Mouse (Mus musculus) c-Kit-positive CD71-positive TER-119-negative erythroid progenitor cells, embryonic 14.5 days (primary cell): ENCODE results near the gene Chd5.

ENCODE experiments used
- DNase-seq: peaks from one replicate; pipeline ENCODE4 v3.0.0-alpha.2; 2013; ENCODE audit warnings: low read depth

Gene Chd5

DNA sequence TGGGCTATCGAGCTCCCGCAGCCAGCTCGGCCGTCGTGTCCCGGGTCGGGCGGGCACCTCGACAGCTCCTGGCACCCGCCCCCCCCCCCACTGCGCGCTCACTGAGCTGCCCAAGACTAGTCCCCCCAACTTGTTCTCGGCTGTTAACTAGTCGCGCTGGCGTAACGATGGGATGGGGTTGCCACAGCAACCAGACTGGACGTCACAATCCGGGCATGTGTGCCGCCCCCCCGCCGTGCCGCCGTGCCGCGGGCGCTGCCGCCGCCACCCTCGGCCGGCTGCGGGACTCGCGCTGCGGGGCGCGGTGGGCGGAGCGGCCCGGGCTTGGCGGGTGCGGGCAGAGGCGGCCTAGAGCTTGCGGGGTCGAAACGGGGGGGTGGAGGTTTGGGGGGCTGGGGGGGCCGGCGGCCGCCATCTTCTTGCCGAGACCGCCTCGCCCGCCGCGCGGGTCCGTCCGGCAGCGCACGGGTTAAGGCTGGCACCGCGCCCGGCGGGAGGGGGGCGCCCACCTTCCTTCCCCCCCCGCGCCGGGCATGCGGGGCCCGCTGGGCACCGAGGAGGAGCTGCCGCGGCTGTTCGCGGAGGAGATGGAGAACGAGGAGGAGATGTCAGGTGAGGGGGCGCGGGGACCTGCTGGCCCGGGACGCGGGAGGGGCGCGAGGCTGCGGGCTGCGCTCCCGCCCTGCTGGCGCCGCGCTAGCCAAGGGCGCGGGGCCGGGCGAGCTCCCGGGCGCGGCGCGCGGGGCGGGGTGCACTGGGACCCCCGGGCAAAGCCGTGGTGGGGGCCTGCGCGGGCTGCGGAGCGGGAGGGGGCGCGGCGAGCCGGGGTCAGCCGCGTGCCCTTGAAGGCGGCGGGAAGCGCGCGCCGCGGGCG is at the start of gene Chd5:
Gene Chd5, plus strand, starts transcription at position 233 of the 874 bp plus-strand sequence.
- no peak for DNase-seq

GRCm38 (mm10) chr4:152290385-152290784 is 48.1 kb upstream of the Chd5 start:
- DNase-seq: no peak

- DNase-seq: no peak
Observed at GRCm38 (mm10) chr4:152290991-152291390, 47.5 kb upstream of the Chd5 start.

DNA sequence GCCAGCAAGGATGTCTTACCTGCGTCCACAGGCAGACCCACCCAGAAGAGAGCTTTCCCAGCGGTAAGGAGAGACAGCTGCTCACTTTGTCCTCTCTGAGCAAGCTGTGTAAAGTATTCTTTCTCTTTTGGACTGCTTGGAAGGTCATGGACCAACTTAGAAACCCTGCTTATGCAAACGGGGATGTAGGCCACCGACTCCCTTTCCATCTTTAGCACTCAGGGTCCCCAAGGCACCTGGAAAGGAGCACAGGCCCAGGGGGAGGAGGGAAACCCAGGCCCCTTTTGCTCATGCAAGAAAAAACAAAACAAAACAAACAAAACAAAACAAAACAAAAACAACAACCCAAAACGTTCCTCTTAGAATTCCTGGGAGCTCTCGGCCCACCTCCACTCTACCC is 46.9 kb upstream of the Chd5 start, which contains the start of gene Hes3:
Gene Hes3, minus strand, starts transcription at position 101 of the 400 bp plus-strand sequence.
- DNase-seq: no peak

- DNase-seq: no peak
Observed at GRCm38 (mm10) chr4:152292102-152292765, 46.2 kb upstream of the Chd5 start.

DNA sequence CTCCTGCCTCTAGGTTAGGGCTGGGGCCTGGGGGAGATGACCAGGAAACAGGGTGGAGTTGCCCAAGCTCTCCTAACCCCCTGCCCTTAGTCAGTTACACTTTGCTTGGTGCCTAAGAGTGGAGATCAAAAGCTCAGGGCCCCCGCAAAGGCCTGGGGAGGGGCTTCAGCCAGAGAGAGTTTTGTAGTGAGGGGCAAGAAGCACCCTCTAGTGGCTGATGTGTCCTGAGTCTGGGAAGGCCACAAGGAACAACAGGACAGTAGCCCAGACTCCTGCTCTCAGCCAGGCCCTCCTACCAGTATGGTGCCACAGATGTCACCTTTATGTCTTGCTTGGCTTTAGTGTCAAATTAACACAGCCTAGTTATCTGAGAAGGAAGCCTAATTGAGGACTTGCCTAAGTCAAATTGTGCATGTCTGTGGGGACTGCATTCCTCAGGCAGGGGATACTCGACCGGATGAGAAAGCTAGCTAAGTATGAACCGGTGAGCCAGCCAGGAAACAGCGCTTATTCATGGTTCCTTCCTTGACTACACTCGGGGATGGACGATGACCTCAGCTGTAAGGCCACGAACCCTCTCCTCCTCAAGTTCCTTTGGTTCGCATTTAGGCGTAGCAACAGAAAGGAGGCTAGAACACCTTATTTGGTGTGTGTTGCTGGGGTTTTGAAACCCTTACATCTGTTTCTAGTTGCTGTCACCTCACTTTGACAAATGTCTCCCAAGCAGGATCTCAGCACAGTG is 44.1 kb upstream of the Chd5 start:
- no peak for DNase-seq

DNA sequence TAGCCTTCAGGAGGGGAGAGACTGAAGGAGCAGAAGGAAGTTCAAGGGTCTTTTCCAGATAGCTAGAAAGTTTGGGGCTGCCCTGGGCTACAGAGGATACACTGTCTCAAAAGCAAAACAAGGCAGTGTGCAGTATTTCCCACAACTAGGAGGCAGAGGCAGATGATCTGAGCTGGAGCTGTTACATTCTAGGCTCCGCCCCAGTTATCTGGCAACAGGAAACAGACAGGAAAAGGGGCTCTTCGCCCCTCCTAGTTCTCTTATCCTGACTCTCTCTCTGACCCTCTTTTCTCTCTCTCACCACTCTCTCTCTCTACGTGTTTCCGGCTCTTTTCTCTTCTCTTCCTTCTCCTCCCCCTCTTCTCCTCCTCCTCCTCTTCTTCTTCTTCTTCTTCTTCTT is 42.5 kb upstream of the Chd5 start:
- peak; percentile 58 for DNase-seq

- no peak for DNase-seq
Observed at GRCm38 (mm10) chr4:152296371-152296770, 42.1 kb upstream of the Chd5 start.

GRCm38 (mm10) chr4:152296874-152297861 is 41.3 kb upstream of the Chd5 start, which contains the start of gene Icmt:
Icmt (plus strand) TSS chr4:152297227.
- DNase-seq: peak; percentile 96

- no peak for DNase-seq
Observed at GRCm38 (mm10) chr4:152298836-152299235, 39.6 kb upstream of the Chd5 start.

DNA sequence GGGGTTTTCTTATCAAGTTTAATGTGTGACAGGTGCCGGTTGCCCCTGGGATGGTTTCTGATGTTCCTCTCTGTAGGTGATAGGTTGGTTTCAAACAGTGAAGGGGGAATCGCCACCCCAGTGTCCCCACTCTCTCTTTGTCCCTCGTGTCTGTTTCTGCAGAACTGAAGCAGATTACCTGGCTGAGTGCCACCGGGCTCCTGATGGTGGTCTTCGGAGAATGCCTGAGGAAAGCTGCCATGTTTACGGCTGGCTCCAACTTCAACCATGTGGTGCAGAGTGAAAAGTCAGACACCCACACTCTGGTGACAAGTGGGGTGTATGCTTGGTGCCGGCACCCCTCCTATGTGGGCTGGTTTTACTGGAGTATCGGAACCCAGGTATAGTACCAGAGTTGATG is 38.1 kb upstream of the Chd5 start:
- DNase-seq: no peak

- no peak for DNase-seq
Observed at GRCm38 (mm10) chr4:152302012-152302411, 36.4 kb upstream of the Chd5 start.

DNA sequence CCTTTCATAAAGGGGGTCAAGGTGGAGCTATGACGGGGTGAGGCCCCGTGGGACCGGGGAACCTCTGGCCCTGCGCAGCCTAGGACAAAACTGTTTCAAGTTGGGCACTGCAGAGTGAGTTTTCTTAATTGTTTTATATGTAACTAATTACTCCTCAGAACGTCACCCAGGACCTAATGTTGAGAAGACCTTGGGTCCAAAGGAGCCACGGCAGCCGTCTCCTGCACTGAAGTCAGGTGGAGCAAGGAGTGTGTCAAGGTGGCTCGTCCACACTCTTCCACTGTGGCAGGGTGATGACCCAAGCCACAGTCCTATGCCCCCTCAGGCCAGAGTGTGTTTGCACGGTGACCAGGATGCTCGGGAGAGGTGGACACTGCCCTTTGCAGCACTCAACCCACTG is 35.3 kb upstream of the Chd5 start:
- no peak for DNase-seq

GRCm38 (mm10) chr4:152304685-152305084 is 33.8 kb upstream of the Chd5 start:
- DNase-seq: no peak

GRCm38 (mm10) chr4:152305991-152306390 is 32.5 kb upstream of the Chd5 start:
- no peak for DNase-seq

DNA sequence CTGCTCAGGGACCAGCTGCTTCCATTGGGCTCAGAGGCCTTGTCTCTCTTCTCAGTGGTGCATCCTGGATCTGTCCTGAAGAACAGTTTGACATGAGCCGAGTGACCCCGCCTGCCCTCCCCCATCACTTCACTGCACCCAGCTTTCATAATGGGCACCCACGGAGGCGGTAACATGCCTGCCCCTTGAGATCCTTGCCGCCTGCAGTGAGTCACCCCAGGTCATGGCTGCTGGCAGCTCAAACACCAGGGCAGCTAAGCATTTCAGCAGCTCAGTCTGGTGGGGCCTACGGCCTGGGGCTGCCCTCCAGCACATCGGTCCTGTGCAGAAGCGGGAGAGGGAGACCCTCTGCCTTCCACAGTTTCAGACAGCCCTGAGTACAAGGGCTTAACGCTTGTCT is 30.9 kb upstream of the Chd5 start:
- no peak for DNase-seq

- no peak for DNase-seq
Observed at GRCm38 (mm10) chr4:152312186-152312585, 26.3 kb upstream of the Chd5 start.

DNA sequence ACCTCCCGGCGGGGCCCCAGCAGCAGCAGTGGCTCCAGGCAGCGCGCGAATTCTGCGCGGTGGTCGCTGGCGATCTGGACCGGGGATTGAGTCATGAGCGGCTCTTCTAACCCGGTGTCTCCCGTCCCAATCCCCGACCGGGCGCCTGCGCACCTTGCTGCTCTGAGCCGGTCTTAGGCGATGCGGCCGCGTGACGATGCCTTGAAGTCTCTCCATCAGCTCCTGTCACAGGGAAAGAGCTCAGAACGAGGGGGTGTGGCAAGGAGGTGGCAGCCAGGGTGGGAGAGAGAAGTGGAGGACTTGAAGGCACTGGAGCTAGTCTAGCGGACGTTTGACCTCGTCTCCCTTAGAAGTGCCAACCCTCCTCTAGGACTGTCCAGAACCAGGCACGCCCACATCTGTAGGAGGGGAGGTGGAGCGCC is 25.2 kb upstream of the Chd5 start:
- no peak for DNase-seq

GRCm38 (mm10) chr4:152313934-152314333 is 24.5 kb upstream of the Chd5 start:
- no peak for DNase-seq

DNA sequence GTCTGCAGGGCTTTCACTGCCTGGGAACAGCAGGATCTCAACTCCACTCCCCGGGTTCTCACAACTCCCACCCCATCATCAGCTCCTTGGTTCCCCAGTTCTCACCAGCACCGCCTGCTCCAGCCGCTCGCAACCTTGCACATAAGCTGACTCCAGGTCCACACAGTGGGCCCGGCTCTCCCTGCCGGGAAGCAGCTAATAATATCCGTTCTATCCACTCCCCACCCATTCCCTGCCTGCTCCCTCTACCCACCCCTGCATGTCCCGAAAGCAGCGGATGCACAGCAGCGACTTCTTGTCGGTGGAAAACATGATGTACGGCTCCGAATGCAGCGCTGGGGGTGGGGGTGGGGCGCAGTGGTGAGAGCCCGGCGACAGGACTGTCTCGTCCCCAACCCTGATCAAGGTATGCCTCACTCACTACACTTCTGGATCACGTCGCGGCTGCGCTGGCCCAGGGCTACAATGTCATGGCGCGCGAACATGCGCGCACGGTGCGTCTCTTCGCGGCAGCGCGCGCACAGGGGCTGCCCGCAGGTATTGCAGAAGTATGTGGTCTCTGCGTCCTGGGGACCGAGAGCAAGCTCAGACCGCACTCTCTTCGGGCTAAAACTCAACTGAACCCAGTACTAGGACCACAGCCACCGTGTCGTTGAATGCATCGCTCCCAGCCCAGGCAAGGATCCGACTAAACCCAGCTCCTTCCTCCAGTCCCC is 22.8 kb upstream of the Chd5 start:
- DNase-seq: no peak

DNA sequence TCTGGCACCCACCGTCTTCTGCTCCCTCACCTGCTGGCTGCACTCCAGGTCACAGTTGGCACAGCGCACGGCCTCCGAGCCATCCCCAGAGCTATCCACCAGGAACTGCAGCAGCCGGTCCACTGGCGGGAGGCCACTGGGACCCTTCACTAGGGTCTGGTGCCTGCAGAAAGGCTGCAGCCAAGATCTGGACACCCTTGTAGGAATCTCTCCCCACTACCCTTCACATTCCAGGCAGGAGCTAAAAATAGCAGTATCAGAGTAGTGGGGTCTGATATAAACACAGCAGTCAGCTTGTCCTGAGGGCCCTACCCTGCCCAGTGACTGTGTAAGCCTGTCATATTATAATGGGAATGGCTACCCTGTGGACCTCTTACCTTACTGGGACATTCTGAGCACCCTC is 20.8 kb upstream of the Chd5 start:
- no peak for DNase-seq
